Mouse (Mus musculus) limb, embryonic 11.5 days (tissue): ENCODE measurements around the gene Sptb. TPM values are rescaled to one million over a fixed set of nuclear protein-coding genes. Genes with fewer than 3 reads are reported as not detected.

Experiments used
- microRNA-seq: library from miRNA; unstranded; fragments of <30 nt; microRNA quantifications from one replicate; pipeline ENCODE4, GENCODE M21; 2016
- polyA plus RNA-seq: library from polyadenylated mRNA; unstranded; fragments of >200 nt; fragmentation: Nextera tagmentation; extraction: Ambion mirVana; gene quantifications from 2 replicates; pipeline ENCODE4 v1.2.1, GENCODE M21; 2014

The Sptb gene
- polyA plus RNA-seq, 1 experiment from 2014 or later = 2.7 TPM

Small RNA genes lying within 50 kb of the gene (microRNA-seq; reads per million reads assigned to microRNA genes)
- not detected for gene Mir5135

Other genes with a start within 250 kb of the Sptb start
- 4.3 and 4.4 TPM in 2 replicates for gene Plekhg3, start 179.7 kb downstream of the Sptb start, polyA plus RNA-seq
- 88.9 and 91.2 TPM in 2 replicates for gene Churc1, start 55.0 kb upstream of the Sptb start, polyA plus RNA-seq
- gene Fntb, start 55.0 kb upstream of the Sptb start, polyA plus RNA-seq = 47.6 and 48.8 TPM in 2 replicates
- gene Gpx2, start 85.0 kb upstream of the Sptb start, polyA plus RNA-seq = 5.2 and 6.3 TPM in 2 replicates
- gene Rab15, start 112.4 kb upstream of the Sptb start, polyA plus RNA-seq = 8.7 and 9.5 TPM in 2 replicates